Mouse (Mus musculus): Measurements from ENCODE around the gene Robo4.

The Robo4 gene

GRCm38 (mm10) chr9:37453328-37453727 lies 51.6 kb downstream of the Robo4 start:
- DNase-seq (ENCODE audit: low read depth in 2 of 2, low spot score in 2 of 2): no peak

GRCm38 (mm10) chr9:37454011-37454492 lies 52.4 kb downstream of the Robo4 start:
- DNase-seq (ENCODE audit: low read depth in 2 of 2, low spot score in 2 of 2): no peak

DNA sequence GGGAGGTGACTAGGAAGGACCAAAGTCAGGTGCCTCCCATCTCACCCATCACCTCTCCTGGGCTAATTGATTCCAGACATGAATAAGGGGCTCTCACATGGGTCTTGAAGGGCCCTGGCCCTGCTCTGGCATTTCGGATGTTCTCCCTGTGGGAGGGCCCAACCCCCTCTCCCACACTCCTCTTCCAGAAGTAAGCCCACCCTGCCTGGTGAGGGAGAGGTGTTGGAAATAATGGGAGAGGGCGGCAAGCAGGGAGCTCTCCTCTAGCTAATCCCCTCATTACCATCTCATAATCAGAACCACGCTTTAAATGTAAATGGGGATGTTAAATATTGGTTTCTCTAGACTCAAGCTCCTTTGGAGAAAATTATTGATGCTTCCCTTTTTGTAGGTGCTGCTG lies 53.3 kb downstream of the Robo4 start:
- DNase-seq (ENCODE audit: low read depth in 2 of 2, low spot score in 2 of 2): no peak

DNA sequence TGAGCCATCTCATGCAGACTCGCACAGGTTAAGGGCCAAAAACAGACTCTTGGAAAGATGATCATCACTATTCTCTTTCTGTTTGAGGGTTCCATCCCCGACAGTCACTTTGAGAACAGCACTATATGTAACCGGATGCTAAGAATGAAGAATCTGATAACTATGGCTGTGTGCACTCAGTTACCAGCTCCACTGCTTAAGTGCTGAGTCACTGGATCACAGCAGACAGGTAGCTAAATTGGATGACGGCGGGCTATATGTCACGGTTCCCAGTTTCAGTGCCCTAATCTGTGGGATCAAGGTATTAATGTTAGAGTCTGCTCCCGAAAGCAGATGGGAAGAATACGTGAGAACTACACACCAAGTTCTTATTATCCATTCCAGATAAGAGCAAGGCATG lies 54.2 kb downstream of the Robo4 start:
- DNase-seq (ENCODE audit: low read depth in 2 of 2, low spot score in 2 of 2): no peak

- DNase-seq (ENCODE audit: low read depth in 2 of 2, low spot score in 2 of 2): no peak
Measured at GRCm38 (mm10) chr9:37456481-37456910, 54.8 kb downstream of the Robo4 start.

GRCm38 (mm10) chr9:37457151-37457550 lies 55.5 kb downstream of the Robo4 start:
- no peak for DNase-seq (ENCODE audit: low read depth in 2 of 2, low spot score in 2 of 2)

DNA sequence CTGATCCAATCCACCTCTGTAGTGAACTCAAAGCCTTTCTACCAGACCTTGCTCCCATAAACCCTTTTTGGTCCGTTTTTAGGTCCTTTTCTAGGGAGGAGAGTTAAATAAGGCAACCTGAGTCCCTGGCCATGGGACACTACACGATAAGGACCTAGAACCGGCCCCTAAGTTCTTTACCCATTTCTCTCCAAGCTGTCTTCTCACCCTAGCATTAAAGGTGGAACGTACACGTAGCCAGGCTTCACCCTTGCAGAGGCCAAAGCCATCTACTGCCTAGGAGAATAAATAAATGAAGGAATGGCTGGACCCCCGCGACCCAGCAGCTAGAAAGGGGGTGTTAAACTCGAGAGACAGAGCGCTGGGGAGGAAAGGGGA lies 58.0 kb downstream of the Robo4 start:
- no peak for DNase-seq (ENCODE audit: low read depth in 2 of 2, low spot score in 2 of 2)

DNA sequence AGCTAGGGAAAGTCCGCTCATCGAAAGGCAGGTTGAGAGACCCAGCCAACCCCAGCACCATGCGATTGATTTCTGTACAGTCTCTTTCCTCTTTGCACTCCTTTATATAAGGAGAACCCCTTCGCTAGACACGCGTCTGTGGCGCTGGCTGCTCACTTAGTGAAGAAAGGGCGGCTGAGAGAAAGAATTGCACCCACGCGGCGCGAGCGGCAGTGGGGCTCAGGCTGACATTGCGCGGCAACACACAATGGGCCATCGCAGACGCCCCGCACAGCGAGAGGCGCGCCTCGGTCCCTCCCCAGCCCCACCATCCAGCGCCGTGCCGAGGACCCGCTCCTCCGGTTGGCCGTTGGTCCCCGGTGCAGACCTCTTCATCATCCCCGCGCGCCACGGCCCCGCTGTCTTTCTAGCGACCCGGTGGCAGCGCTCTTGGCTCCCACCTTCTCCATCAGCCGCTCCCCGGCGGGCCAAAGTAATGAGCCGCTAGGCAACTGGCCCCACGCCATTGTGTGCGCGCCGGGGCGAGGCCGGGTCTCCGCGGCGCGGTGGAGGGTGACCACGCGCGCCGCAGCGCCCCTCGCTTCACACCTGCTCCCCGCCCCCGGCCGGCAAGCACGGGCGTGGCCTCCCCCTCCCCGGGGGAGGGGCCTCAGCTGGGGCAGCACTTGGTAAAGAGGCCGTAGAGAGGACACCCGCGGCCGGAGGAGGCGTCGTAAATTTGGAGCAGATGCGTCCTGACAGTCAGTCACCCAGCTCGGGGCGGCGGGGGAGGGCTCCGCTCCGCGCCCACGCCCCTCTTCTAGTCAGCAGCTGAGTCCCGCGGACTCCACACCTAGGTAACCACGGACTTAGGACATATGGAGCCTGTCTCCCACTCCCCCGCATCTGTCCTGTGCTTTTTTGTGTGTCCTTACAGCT lies 58.6 kb downstream of the Robo4 start:
- DNase-seq (ENCODE audit: low read depth in 2 of 2, low spot score in 2 of 2): no peak

DNA sequence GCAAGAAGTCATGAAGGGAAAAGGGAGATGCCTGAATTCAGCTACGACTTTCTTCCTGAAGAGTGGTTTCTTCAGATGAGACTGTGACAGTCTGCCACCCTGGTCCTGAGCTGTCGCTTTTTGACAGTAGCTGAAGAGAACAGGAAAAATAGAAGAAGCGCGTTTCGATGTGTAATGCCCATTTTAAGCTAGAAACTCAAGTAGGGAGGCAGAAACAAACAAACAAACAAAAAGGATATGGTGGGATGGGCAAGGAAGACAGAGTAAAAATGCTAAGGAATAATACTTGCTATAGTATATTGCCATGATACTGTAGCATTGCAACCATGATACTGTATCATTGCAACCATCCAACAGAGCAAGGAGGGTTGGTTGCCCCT lies 59.3 kb downstream of the Robo4 start:
- DNase-seq (ENCODE audit: low read depth in 2 of 2, low spot score in 2 of 2): no peak

- DNase-seq (ENCODE audit: low read depth in 2 of 2, low spot score in 2 of 2): no peak
Measured at GRCm38 (mm10) chr9:37461571-37461970, 59.9 kb downstream of the Robo4 start.

DNA sequence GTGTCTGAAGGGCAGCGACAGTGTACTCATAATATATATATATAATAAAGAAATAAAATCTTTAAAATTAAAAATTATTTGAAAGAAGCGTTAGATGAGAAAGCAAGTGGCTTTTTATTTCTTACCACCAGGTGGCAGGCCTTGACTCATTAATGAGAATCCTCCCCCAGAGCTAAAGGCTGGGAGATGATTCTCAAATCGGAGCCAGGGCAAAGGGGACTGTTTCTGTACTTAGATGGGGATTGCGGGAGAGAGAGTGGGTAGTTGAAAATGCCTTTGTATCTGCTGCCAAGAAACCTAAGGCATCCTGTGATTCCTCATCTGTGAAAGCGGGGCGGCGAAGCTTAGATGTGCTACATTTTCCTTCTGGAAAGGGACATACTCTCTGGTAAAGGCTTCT lies 61.1 kb downstream of the Robo4 start:
- peak; percentile 15 to 29 for DNase-seq (ENCODE audit: low read depth in 2 of 2, low spot score in 2 of 2)

All from CD8-positive naive resting alpha-beta T cell, adult 2 months (primary cell).